ENCODE assay signal across 12 mouse cellular contexts in the genomic region with DNA sequence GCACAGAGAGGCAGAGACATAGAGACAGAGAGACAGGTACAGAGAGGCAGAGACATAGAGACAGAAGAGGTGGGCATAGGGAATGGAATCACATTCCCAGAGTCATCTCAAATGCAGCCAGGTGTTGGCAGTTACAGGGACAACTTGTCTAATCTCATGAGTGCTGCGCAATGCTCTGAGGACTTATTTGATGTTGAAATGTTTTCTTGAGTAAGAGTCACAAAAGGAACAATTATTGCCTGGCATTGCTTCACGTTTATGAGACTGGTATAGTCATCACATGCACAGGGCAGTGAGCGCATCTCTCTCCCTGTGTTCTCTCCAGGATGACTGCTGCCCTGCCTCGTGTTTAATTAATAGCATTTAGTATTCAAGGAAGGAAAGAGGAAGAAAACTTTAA. TPM values are rescaled to one million over a fixed set of nuclear protein-coding genes. Genes with fewer than 3 reads are reported as not detected.
DNase-seq lines count a peak whose midpoint lies in the region; ATAC-seq and TF ChIP-seq lines count a peak whose summit lies in the region.
"Had no signal": no experiment of that assay in that cellular context is flagged by ENCODE, and none has a peak within 500 bp of the region (broad histone marks: within the 10 kb centered on the region; RNA-seq: fewer than 3 reads in every experiment).

No protein-coding gene starts in this region.

- no peak overlapping the region for H3K4me2 ChIP-seq in forebrain, embryonic 12.5 days
- H3K4me2 ChIP-seq in forebrain, embryonic 11.5 days (ENCODE audit: low read depth, low read length, severe bottlenecking): no peak overlapping the region
- H3K4me2 ChIP-seq in neural tube, embryonic 13.5 days: no peak overlapping the region
- H3K4me2 ChIP-seq in intestine, postnatal 0 days (replicated peaks; ENCODE audit: low read depth): no peak overlapping the region
- no peak overlapping the region for H3K4me2 ChIP-seq in kidney, embryonic 16.5 days (replicated peaks; ENCODE audit: low read depth, low read length)
- H3K4me2 ChIP-seq: embryonic facial prominence, embryonic 12.5 days; liver, embryonic 13.5 days had no signal

- H3K27ac ChIP-seq in forebrain, embryonic 12.5 days: peak overlapping the region; percentile 57; the same call in 1 of the 2 replicates
- no peak overlapping the region for H3K27ac ChIP-seq in forebrain, embryonic 11.5 days (ENCODE audit: low read depth, low read length)
- H3K27ac ChIP-seq in neural tube, embryonic 13.5 days (replicated peaks): peak overlapping the region; percentile 77
- no peak overlapping the region for H3K27ac ChIP-seq in intestine, postnatal 0 days (ENCODE audit: low read depth, low read length)
- no peak overlapping the region for H3K27ac ChIP-seq in kidney, embryonic 16.5 days (ENCODE audit: low read length)
- H3K27ac ChIP-seq: embryonic facial prominence, embryonic 12.5 days; liver, embryonic 13.5 days had no signal

- no peak for ATAC-seq in forebrain, embryonic 12.5 days (ENCODE audit: low FRiP score)
- ATAC-seq in forebrain, embryonic 11.5 days (replicated peaks; ENCODE audit: low FRiP score): no peak
- no peak for ATAC-seq in neural tube, embryonic 13.5 days (ENCODE audit: low read depth)
- peak; percentile 97 for ATAC-seq in megakaryocyte, adult 5-6 weeks (ENCODE audit: poor library complexity, severe bottlenecking)
- ATAC-seq in intestine, postnatal 0 days: no peak; the same call in 1 of the 2 replicates
- no peak for ATAC-seq in kidney, embryonic 16.5 days (ENCODE audit: low FRiP score, low TSS enrichment)

- no peak overlapping the region for H3K4me3 ChIP-seq in forebrain, embryonic 12.5 days (replicated peaks)
- H3K4me3 ChIP-seq in forebrain, embryonic 11.5 days (ENCODE audit: low read depth, low read length): no peak overlapping the region
- no peak overlapping the region for H3K4me3 ChIP-seq in neural tube, embryonic 13.5 days
- no peak overlapping the region for H3K4me3 ChIP-seq in intestine, postnatal 0 days (ENCODE audit: low read depth, low read length)
- no peak overlapping the region for H3K4me3 ChIP-seq in kidney, embryonic 16.5 days (ENCODE audit: low read length)
- H3K4me3 ChIP-seq: embryonic facial prominence, embryonic 12.5 days; liver, embryonic 13.5 days had no signal

- 0 out of 2 replicates have a peak, but pooled peaks cover 6% of the 10 kb centered on the region for H3K9me3 ChIP-seq in forebrain, embryonic 12.5 days
- H3K9me3 ChIP-seq in forebrain, embryonic 11.5 days (ENCODE audit: control insufficient read depth, low read length): no peaks in the 10 kb centered on the region; the same call in 1 of the 2 replicates
- peaks cover 6% of the 10 kb centered on the region for H3K9me3 ChIP-seq in neural tube, embryonic 13.5 days
- 0 out of 2 replicates have a peak, but pooled peaks cover 4% of the 10 kb centered on the region for H3K9me3 ChIP-seq in intestine, postnatal 0 days (ENCODE audit: control insufficient read depth)
- peaks cover 8% of the 10 kb centered on the region for H3K9me3 ChIP-seq in kidney, embryonic 16.5 days (ENCODE audit: low read length)
- H3K9me3 ChIP-seq: liver, embryonic 13.5 days had no signal

- no peak for TF ChIP-seq CTCF in intestine, postnatal 0 days (IDR thresholded peaks at IDR 0.05; ENCODE audit: low read depth)

- H3K9ac ChIP-seq in forebrain, embryonic 12.5 days: no peak overlapping the region
- no peak overlapping the region for H3K9ac ChIP-seq in forebrain, embryonic 11.5 days (ENCODE audit: low read length)
- no peak overlapping the region for H3K9ac ChIP-seq in neural tube, embryonic 13.5 days
- H3K9ac ChIP-seq in intestine, postnatal 0 days (ENCODE audit: low read depth, low read length): no peak overlapping the region
- H3K9ac ChIP-seq in kidney, embryonic 16.5 days (replicated peaks; ENCODE audit: low read length): no peak overlapping the region
- H3K9ac ChIP-seq: embryonic facial prominence, embryonic 12.5 days; liver, embryonic 13.5 days had no signal

- 71% methylated on average over 4 of the region's 4 CpGs for WGBS in forebrain, embryonic 12.5 days
- WGBS in forebrain, embryonic 11.5 days: 84% methylated on average over 4 of the region's 4 CpGs
- 74% methylated on average over 4 of the region's 4 CpGs for WGBS in neural tube, embryonic 13.5 days
- WGBS in intestine, postnatal 0 days: 57% methylated on average over 4 of the region's 4 CpGs
- 70% methylated on average over 4 of the region's 4 CpGs for WGBS in kidney, embryonic 16.5 days

- H3K27me3 ChIP-seq in forebrain, embryonic 12.5 days: no peaks in the 10 kb centered on the region
- no peaks in the 10 kb centered on the region for H3K27me3 ChIP-seq in forebrain, embryonic 11.5 days (ENCODE audit: control insufficient read depth, insufficient read depth, low read length)
- H3K27me3 ChIP-seq in neural tube, embryonic 13.5 days: no peaks in the 10 kb centered on the region
- no peaks in the 10 kb centered on the region for H3K27me3 ChIP-seq in intestine, postnatal 0 days (replicated peaks; ENCODE audit: control insufficient read depth, insufficient read depth, low read length)
- no peaks in the 10 kb centered on the region for H3K27me3 ChIP-seq in kidney, embryonic 16.5 days (ENCODE audit: insufficient read depth, low read length)
- H3K27me3 ChIP-seq: embryonic facial prominence, embryonic 12.5 days; liver, embryonic 13.5 days had no signal

- H3K36me3 ChIP-seq in forebrain, embryonic 12.5 days (replicated peaks): no peaks in the 10 kb centered on the region
- no peaks in the 10 kb centered on the region for H3K36me3 ChIP-seq in forebrain, embryonic 11.5 days (ENCODE audit: control insufficient read depth, insufficient read depth, low read length)
- no peaks in the 10 kb centered on the region for H3K36me3 ChIP-seq in neural tube, embryonic 13.5 days
- H3K36me3 ChIP-seq in intestine, postnatal 0 days (ENCODE audit: control insufficient read depth, insufficient read depth): no peaks in the 10 kb centered on the region
- no peaks in the 10 kb centered on the region for H3K36me3 ChIP-seq in kidney, embryonic 16.5 days (ENCODE audit: insufficient read depth, low read length)
- H3K36me3 ChIP-seq: embryonic facial prominence, embryonic 12.5 days; liver, embryonic 13.5 days had no signal

- peaks cover 20% of the 10 kb centered on the region for H3K4me1 ChIP-seq in forebrain, embryonic 12.5 days
- 0 out of 2 replicates have a peak, but pooled peaks cover 4% of the 10 kb centered on the region for H3K4me1 ChIP-seq in forebrain, embryonic 11.5 days (replicated peaks; ENCODE audit: control insufficient read depth, insufficient read depth, low read length)
- peaks cover 21% of the 10 kb centered on the region for H3K4me1 ChIP-seq in neural tube, embryonic 13.5 days (replicated peaks)
- H3K4me1 ChIP-seq in intestine, postnatal 0 days (replicated peaks; ENCODE audit: control insufficient read depth, insufficient read depth, low read length): no peaks in the 10 kb centered on the region
- 0 out of 2 replicates have a peak, but pooled peaks cover 8% of the 10 kb centered on the region for H3K4me1 ChIP-seq in kidney, embryonic 16.5 days (ENCODE audit: insufficient read depth, low read length)
- H3K4me1 ChIP-seq: liver, embryonic 13.5 days had no signal

- no peak for DNase-seq in forebrain, embryonic 11.5 days (ENCODE audit: low spot score)
- no peak for DNase-seq in neural tube, embryonic 10.5 days (ENCODE audit: extremely low spot score, low spot score)
- DNase-seq in cerebellum, postnatal 4 days (ENCODE audit: low spot score in 2 of 2): no peak
- DNase-seq: kidney, adult 18-20 months; liver, embryonic 13.5 days had no signal

RNA-seq across cellular contexts. Expression of a gene that starts 45.1 kb away (rescaled TPM):
- 0.19 and 0.32 TPM in 2 replicates for polyA plus RNA-seq in forebrain, embryonic 12.5 days (2016; fragmentation: Nextera tagmentation; extraction: Ambion mirVana)
- 0.27 and 0.31 TPM in 2 replicates for polyA plus RNA-seq in forebrain, embryonic 11.5 days (2014; fragmentation: Nextera tagmentation; extraction: Ambion mirVana)
- polyA plus RNA-seq in neural tube, embryonic 13.5 days (2015; fragmentation: Nextera tagmentation; extraction: Ambion mirVana): 0.65 and 0.81 TPM in 2 replicates
- not detected in 2 replicates for total RNA-seq in megakaryocyte, adult 5-6 weeks (2015)
- not detected in 2 replicates for total RNA-seq in megakaryocyte, adult 5-6 weeks (2017)
- polyA plus RNA-seq in intestine, postnatal 0 days (2015; fragmentation: Nextera tagmentation; extraction: Ambion mirVana): not detected in 2 replicates
- polyA plus RNA-seq in kidney, embryonic 16.5 days (2015; fragmentation: Nextera tagmentation; extraction: Ambion mirVana): 0.36 and 0.46 TPM in 2 replicates
- polyA plus RNA-seq: C2C12 had no signal

Comparison
In these comparisons a context has a peak if more than half of its experiments do, and no peak if none do; other contexts are left out.
1. H3K27ac ChIP-seq: peak in forebrain, embryonic 12.5 days (single experiment) and neural tube, embryonic 13.5 days (single experiment); none in forebrain, embryonic 11.5 days (single experiment), intestine, postnatal 0 days (single experiment) and kidney, embryonic 16.5 days (single experiment).